Mouse (Mus musculus) gastrocnemius, postnatal 36 days (tissue): Measurements from ENCODE around the gene Prss46. TPM values are rescaled to one million over a fixed set of nuclear protein-coding genes. Genes with fewer than 3 reads are reported as not detected.
A peak's percentile ranks its signal among the peaks of the same experiment; 100 is the strongest.

Experiments
- DNase-seq, 2 experiments: peaks; one replicate each; pipeline ENCODE4 v3.0.0; 2022
- intact Hi-C: fragments of 180-260 bp; cut with DNase I; formaldehyde crosslinking; loops from one replicate; pipeline ENCODE4 v1.15.1; 2025
- total RNA-seq, 2 experiments: library from RNA; stranded (reverse); gene quantifications; 2 replicates each; pipeline ENCODE4 v1.2.3; 2021

Gene Prss46
- total RNA-seq, 2 experiments from 2014 or later = not detected

GRCm38 (mm10) chr9:110857781-110858472, 13.6 kb downstream of the Prss46 start, which contains the start of gene Prss50:
Gene Prss50 (plus strand): TSS chr9:110857967.
- DNase-seq = no peak
- intact Hi-C loops = loop anchor here (10.0 kb wide), 1 partner anchor 353 kb away; no protein-coding TSS in a partner anchor

- intact Hi-C loops = loop anchor here (10.0 kb wide), 1 partner anchor 354 kb away; no protein-coding TSS in a partner anchor
These were observed 14.2 kb downstream of the Prss46 start for GRCm38 (mm10) chr9:110858523-110858922.

DNA sequence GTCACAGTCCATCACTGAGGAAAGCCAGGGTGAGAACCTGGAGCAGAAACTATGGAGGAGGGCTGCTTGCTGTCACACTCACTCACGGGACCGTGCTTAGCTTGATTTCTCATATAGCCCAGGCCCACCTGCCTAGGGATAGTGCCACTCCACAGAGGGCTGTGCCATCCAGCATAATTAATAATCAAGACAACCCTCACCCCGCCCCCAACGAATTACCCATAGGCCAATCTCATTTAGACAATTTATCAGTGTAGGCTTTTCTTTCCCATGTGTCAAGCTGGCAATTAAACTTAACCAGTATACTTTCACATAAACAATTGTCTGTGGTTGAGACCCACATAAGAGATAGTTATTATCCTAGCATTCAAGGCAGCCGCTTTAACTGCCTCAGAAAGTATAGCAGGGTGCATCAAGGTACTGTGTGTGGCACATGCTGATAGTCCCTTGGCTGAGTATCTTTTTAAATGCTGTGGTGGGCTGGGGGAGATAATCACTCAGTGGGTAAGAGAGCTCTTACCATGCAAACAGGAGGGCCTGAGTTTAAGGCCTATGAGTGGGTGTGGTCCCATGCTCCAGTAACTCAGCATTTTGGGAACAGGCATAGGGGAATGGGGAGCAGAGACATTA, 14.8 kb downstream of the Prss46 start:
- no peak for DNase-seq
- intact Hi-C loops = loop anchor here (10.0 kb wide), 1 partner anchor 354 kb away; no protein-coding TSS in a partner anchor

More at GRCm38 (mm10) chr9:110858523-110858922, 14.2 kb downstream of the Prss46 start:
- DNase-seq = no peak

DNA sequence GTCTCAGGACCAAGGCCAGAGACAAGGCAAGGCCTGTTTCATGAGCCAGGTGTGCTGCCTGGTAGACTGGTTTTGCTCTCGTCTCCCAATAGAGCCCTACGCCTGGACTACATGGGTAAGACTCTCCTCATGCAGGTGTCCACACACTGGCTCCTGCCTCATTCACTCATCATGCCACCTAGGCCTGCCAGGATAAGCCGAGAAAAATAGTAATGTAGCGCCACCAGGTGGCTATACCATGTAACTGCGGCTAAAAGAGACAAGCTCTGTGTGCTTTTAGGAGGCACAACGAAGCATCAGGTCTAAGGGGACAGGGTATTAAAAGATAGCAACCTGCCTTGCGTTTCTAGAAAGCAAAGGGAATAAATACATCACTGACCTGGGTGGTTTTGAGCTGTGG, 26.7 kb downstream of the Prss46 start:
- DNase-seq = peak in 1 of 2 experiments; percentile 34
- intact Hi-C loops = loop anchor here (2.0 to 5.0 kb wide), 4 partner anchors 88 to 234 kb away; no protein-coding TSS in a partner anchor

GRCm38 (mm10) chr9:110873681-110874659, 29.7 kb downstream of the Prss46 start:
- no peak for DNase-seq
- intact Hi-C loops = loop anchor here (5.0 kb wide), 2 partner anchors 142 to 237 kb away; no protein-coding TSS in a partner anchor

DNA sequence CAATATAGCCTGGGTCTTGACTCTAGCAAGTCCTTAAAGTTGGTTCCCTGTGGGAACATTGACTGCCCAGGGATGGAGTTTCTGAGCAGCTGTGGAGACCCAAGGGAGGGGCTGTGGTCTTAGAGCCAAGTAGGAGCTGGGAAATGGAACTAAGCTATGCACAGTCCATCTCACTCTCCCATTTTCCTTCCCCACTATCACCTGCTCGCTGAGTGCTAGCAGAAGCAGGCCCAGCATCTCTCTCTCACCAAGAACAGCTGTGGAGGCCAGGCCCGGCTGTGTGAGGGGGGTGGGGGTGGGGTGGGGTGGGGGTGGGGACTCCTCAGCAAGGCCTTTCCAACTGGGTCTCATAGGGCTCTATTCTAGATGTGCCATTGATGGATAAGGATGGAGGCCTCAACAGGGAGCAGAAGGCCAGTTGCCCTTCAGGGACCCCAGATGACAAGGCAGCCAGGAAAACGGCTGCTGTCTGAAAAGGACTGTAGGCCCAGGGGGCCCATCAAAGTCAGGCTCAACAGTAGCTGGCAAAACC, 30.4 kb downstream of the Prss46 start:
- no peak for DNase-seq
- intact Hi-C loops = loop anchor here (5.0 kb wide), 2 partner anchors 142 to 237 kb away; no protein-coding TSS in a partner anchor

GRCm38 (mm10) chr9:110875288-110875695, 31.0 kb downstream of the Prss46 start:
- intact Hi-C loops = no loop called here
- DNase-seq = no peak

GRCm38 (mm10) chr9:110877353-110877752, 33.0 kb downstream of the Prss46 start:
- DNase-seq = no peak
- intact Hi-C loops = no loop called here

DNA sequence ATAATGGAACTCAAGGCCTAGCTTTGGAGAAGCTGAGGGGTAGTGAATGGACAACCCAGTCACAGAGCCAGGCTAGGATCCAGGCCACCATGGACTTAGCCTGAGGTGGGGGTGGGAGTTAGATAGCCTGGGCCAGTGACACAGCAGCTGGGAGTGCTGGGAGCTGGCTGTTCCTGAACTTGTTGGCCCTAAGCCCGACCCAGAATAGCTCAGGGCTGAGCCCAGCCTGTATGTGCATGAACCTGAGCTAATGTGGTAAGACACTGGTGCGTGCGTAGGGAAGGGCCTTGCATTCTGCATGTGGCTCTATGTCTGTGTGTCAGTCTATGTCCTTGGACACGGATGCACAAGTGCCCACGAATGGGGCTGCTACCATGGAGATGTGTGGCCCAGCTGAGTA, 33.6 kb downstream of the Prss46 start:
- intact Hi-C loops = no loop called here
- peak; percentile 65 to 81 for DNase-seq

DNA sequence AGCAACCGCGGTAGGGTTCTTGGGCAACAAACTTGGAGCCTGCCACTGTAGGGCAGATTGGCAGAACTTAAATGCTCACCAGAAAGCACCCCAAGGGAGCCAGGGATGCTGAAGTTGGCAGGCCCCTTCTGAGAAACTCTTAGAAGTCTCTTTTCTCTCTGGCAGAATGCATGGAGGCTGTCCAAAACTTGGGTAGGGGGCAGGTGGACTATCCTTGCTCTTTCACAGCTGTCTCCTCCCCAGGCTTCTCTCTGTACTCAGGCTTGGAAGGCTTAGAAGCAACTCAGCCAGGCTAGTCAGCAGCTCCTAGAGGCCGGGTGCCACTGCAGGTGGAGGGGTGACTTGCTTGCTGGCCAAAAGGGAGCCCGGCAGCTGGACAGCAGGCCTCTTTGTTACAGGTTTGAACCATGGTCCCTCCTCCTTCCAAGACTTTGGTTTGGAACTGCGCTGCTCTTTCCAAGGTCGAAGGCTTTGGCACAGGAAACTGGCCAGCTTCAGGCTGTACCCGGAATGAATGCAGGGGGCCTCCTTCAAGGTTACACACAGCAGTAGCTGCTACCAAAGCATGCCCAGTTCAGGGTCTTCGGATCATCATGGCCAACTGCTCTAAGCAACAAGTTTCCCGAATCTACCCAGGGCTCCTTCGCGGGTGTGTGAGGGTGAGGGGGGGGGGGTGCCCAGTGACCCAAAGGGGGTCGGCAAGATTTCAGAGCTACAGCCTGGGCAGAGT, 35.0 kb downstream of the Prss46 start, which contains the start of gene Als2cl:
Gene Als2cl, plus strand, starts transcription at position 680 of the 730 bp plus-strand sequence.
- DNase-seq = peak in 1 of 2 experiments; percentile 17
- intact Hi-C loops = no loop called here

DNA sequence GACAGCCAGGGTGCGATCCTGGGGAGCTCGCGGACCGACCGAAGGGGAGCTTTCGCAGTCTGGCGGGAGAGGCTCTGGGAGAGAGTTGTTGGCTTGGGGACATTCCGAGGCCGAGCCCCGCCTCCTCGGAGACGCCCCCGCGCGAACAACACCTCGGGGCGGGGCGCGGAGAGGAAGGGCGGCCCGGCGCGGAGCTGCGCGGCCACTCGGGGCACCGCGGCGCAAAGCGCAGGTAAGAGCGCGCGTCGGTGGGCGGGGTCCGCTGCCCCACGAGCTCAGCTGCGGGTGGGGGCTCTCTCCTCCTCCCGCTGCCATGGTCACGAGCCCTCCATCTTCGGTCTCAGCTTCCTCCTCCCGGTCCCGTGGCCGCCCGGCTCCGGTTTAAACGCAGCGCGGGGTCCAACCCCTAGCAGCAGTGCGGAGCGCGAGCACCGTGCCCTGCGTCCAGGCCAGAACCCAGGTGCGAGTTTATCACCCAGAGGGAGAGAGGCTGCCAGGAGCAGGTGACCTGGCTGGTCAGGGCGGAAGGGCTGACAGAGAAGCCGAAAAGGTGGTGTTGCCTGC, 35.8 kb downstream of the Prss46 start, which contains the start of gene Tmie:
Gene Tmie, minus strand, starts transcription at position 116 of the 564 bp plus-strand sequence.
- intact Hi-C loops = no loop called here
- peak; percentile 60 to 63 for DNase-seq

DNA sequence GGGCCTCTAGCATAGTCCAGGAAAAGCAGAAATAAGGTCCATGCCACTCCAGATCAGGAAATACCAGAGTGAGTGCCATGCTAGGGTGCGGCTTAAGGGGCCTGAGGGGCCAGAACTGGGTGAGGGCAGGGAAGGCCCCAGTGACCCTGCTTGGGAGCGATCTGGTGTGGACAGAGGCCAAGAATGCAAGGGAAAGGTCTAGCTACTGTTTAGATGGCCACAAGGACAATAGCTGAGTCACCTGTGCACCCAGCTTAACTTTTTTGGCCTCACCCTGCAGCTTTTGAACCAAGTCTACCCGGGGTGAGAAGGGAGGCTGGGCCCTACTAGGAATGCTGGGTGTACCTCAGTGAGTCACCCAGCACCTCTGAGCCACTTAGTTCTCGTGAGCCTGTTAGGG, 36.5 kb downstream of the Prss46 start:
- DNase-seq = no peak
- intact Hi-C loops = no loop called here

DNA sequence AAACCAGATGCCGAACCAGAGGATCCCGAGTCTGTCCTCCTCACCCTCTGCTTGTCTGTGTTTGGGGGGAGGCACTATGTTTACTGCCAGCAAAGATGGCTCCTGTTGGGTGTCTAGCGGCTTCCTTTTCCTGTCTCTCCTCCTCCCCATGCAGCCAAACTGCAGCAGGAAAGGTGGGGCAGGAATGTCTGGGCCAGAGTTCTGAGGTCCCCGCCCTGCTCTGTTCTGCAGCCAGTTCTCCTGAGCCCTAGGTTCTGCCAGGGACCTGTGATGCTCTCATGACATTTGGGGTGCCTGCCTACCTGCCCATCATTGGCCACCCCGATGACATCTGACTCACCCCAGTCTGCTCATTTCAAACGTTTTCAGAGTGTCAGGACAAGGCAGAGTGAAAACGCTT, 37.6 kb downstream of the Prss46 start:
- intact Hi-C loops = no loop called here
- peak in 1 of 2 experiments; percentile 27 for DNase-seq

DNA sequence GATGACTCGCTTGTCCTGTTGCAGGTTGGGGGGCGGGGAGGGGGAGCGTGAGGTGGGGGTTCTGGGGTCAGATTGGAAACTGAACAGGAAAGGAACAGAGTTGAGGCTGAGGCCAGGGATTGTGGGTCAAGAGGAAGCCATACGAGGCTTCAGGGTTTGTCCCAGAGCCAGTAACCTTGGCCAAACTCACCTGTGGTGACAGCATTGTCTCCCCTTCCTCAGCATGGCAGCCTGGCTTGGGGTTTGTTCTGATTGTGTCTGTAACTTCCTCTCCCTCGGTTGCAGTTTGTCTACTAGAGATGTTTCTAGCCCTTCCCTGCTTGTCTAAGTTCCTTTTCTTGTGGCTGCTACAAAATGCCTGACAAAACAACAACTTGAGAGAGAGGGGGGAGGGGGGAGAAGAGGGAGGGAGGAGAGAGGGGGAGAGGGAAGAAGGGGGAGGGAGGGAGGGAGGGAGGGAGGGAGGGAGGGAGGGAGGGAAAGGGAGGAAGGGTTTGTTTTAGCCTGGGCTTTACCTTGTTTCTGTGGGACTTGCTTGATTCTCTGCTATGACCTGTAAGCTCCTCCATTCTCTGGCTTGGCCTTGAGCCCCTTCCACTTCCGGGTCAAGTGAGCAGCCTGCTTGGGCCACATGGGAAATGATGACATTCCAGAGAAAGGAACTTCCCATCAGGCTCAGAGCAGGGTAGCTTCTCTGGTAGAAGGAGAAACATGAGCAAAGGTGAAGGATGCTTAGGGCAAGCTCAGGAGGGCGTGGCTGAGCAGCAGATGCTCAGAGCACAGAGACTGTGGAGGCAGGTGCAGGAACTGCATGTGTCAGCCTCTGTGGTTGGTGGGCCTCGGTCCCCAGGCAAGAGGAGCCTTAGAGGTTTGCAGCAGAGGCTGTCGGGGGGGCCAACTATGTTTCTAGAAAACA, 43.3 kb downstream of the Prss46 start:
- intact Hi-C loops = no loop called here
- DNase-seq = no peak

DNA sequence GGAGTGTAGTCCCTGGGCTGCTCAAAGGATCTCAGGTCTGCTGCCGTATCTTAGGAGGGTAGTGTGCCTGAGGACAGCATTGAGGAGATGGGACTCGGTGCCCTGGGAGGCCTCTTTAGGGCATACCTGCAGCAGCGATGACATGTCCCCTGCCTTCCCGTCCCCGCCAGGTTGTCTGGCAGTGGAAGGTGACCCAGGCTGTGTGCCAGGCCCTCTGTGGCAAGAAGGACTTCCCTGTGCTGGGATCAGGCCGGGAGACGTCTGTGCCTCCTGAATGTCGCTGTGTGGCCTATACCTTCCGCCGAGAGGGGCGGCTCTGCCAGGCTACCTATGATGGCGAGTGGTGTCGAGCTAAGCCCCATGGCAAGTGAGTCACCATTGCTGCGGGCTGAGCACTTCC, 44.6 kb downstream of the Prss46 start:
- intact Hi-C loops = no loop called here
- no peak for DNase-seq

DNA sequence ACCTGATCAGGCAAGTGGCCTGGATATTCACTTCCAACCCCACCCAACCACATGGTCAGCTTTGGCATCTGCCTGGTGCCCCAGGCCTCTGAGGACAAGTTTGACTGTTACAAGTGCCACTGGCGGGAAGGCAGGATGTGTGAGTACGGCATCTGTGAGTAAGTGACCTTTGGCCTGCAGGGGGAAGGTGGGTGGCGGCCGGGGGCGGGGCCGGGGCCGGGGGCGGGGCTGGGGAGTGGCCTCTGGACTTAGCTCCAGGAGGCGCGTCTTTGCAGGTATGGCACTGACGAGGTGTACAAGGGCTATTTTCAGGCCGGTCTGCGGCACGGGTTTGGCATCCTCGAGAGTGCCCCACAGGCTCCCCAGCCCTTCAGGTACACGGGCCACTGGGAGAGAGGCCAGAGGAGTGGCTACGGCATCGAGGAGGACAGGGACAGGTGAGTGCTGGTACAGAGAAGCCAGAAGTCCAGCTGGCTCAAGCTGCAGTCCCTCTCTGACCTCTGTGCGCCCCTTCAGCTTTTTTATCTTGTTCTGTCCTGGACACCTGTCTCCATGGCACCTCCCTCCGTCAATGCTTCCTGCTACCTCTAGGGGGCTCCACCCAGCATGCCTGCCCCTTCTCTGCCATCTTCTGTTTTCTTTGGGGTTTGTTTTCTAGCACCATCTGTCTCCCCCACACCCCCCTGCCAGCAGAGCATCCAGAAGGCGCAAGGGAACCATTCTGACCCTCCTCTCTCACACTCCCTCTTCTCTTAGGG, 45.9 kb downstream of the Prss46 start:
- DNase-seq = no peak

More for the DNA sequence above, 45.9 kb downstream of the Prss46 start:
- intact Hi-C loops = no loop called here
